Mouse (Mus musculus) forebrain, postnatal 0 days (tissue): ENCODE data around the gene Syn3. TPM values are rescaled to one million over a fixed set of nuclear protein-coding genes. Genes with fewer than 3 reads are reported as not detected.

Experiments
- ATAC-seq: fragments of 200-750 bp; cut with Nextera tagmentation; 2 replicates; pipeline ENCODE4 v1.8.0; 2017; ENCODE audit warnings: mild to moderate bottlenecking, moderate library complexity
- DNase-seq: peaks from one replicate; pipeline ENCODE4 v3.0.0-alpha.2; 2015
- H3K27ac ChIP-seq: fragments of 300-500 bp; sonication (generic); 2 replicates; pipeline ENCODE4 v1.5.1; 2014; ENCODE audit warnings: low read depth, mild to moderate bottlenecking, antibody characterized with exemption, low read length, moderate library complexity, mixed read lengths
- H3K27me3 ChIP-seq: fragments of 300-500 bp; sonication (generic); 2 replicates; pipeline ENCODE4 v1.6.1; 2014; ENCODE audit warnings: mild to moderate bottlenecking, low read length, mixed read lengths; ENCODE audit not compliant: insufficient read depth
- H3K36me3 ChIP-seq: fragments of 300-500 bp; sonication (generic); 2 replicates; pipeline ENCODE4 v1.6.1; 2014; ENCODE audit warnings: mild to moderate bottlenecking, moderate library complexity; ENCODE audit not compliant: insufficient read depth
- H3K4me1 ChIP-seq: fragments of 300-500 bp; sonication (generic); 2 replicates; pipeline ENCODE4 v1.6.1; 2014; ENCODE audit warnings: antibody characterized with exemption; ENCODE audit not compliant: insufficient read depth
- H3K4me2 ChIP-seq: fragments of 300-500 bp; sonication (generic); 2 replicates; pipeline ENCODE4 v1.6.1; 2014; ENCODE audit warnings: low read depth, mild to moderate bottlenecking, moderate library complexity
- H3K4me3 ChIP-seq: fragments of 300-500 bp; sonication (generic); 2 replicates; pipeline ENCODE4 v1.5.1; 2014; ENCODE audit warnings: low read depth, low read length, mixed read lengths
- H3K9ac ChIP-seq: fragments of 300-500 bp; sonication (generic); 2 replicates; pipeline ENCODE4 v1.6.1; 2014; ENCODE audit warnings: mild to moderate bottlenecking
- H3K9me3 ChIP-seq: fragments of 300-500 bp; sonication (generic); 2 replicates; pipeline ENCODE4 v1.6.1; 2016; ENCODE audit warnings: low read length
- CTCF ChIP-seq: sonication (generic); IDR thresholded peaks from 2 replicates; pipeline ENCODE4 v1.5.1; 2016; ENCODE audit warnings: antibody characterized with exemption, control low read depth, low read depth
- WGBS: fragments of 180-500 bp; shearing (Covaris S2); extraction: QIAGEN DNeasy Blood & Tissue Kit; methylation state at CpG from one replicate; pipeline ENCODE4 v1.1.7; 2014; 5-methylcytosine and 5-hydroxymethylcytosine counted together
- polyA plus RNA-seq: library from polyadenylated mRNA; unstranded; fragments of >200 nt; fragmentation: Nextera tagmentation; extraction: Ambion mirVana; gene quantifications from 2 replicates; pipeline ENCODE4 v1.2.1, GENCODE M21; 2015
- total RNA-seq: library from RNA; depleted of rRNA; stranded (reverse); fragments of >200 nt; gene quantifications from 2 replicates; pipeline ENCODE4 v1.2.3, GENCODE M21; 2014

Gene Syn3
- total and polyA plus RNA-seq, 2 experiments from 2014 or later: 16.4 to 47.6 TPM

GRCm38 (mm10) chr10:86480711-86481110 is 18.0 kb downstream of the Syn3 start:
- H3K36me3 ChIP-seq: peaks cover 4% of the 10 kb centered on the region

GRCm38 (mm10) chr10:86479718-86480121 is 19.0 kb downstream of the Syn3 start:
- DNase-seq (no peak), ATAC-seq (no peak)
- H3K4me1 ChIP-seq: no peaks in the 10 kb centered on the region
- no peak overlapping the region for H3K27ac ChIP-seq
- no peaks in the 10 kb centered on the region for H3K9me3 ChIP-seq
- H3K4me2 ChIP-seq: no peak overlapping the region
- WGBS: 43% methylated on average over 4 of the region's 4 CpGs
- peaks cover 4% of the 10 kb centered on the region for H3K36me3 ChIP-seq
- no peak overlapping the region for H3K4me3 ChIP-seq
- no peak for TF ChIP-seq CTCF
- H3K9ac ChIP-seq: no peak overlapping the region
- H3K27me3 ChIP-seq: no peaks in the 10 kb centered on the region

More at GRCm38 (mm10) chr10:86480711-86481110, 18.0 kb downstream of the Syn3 start:
- H3K4me1 ChIP-seq: no peaks in the 10 kb centered on the region
- 88% methylated on average over 6 of the region's 6 CpGs for WGBS
- no peak for ATAC-seq
- no peaks in the 10 kb centered on the region for H3K27me3 ChIP-seq
- no peak overlapping the region for H3K27ac ChIP-seq
- no peak for DNase-seq
- TF ChIP-seq CTCF: no peak
- H3K4me3 ChIP-seq: no peak overlapping the region
- H3K9me3 ChIP-seq: no peaks in the 10 kb centered on the region
- H3K4me2 ChIP-seq: no peak overlapping the region
- no peak overlapping the region for H3K9ac ChIP-seq

- H3K4me1 ChIP-seq: no peaks in the 10 kb centered on the region
- H3K9ac ChIP-seq: no peak overlapping the region
- H3K36me3 ChIP-seq: peaks cover 4% of the 10 kb centered on the region; the same call in 1 of the 2 replicates
- H3K27me3 ChIP-seq: no peaks in the 10 kb centered on the region
- H3K4me2 ChIP-seq: no peak overlapping the region
- ATAC-seq (no peak), DNase-seq (no peak)
- H3K4me3 ChIP-seq: no peak overlapping the region
- no peaks in the 10 kb centered on the region for H3K9me3 ChIP-seq
- H3K27ac ChIP-seq: no peak overlapping the region
- 74% methylated on average over 7 of the region's 7 CpGs for WGBS
- no peak for TF ChIP-seq CTCF
Measured at GRCm38 (mm10) chr10:86476720-86477119, 22.0 kb downstream of the Syn3 start.

- 91% methylated on average over 5 of the region's 5 CpGs for WGBS
Measured at GRCm38 (mm10) chr10:86475270-86475669, 23.4 kb downstream of the Syn3 start.

GRCm38 (mm10) chr10:86474176-86475154 is 24.2 kb downstream of the Syn3 start:
- Histone ChIP-seq H3K9ac (no peak overlapping the region), H3K9me3 (no peaks in the 10 kb centered on the region), H3K36me3 (peaks cover 4% of the 10 kb centered on the region; the same call in 1 of the 2 replicates), H3K4me1 (no peaks in the 10 kb centered on the region), H3K27me3 (no peaks in the 10 kb centered on the region), H3K27ac (no peak overlapping the region), H3K4me2 (no peak overlapping the region), H3K4me3 (no peak overlapping the region)
- TF ChIP-seq CTCF: no peak
- ATAC-seq (no peak), DNase-seq (no peak)
- WGBS: 61% methylated on average over 8 of the region's 8 CpGs

More at GRCm38 (mm10) chr10:86475270-86475669, 23.4 kb downstream of the Syn3 start:
- ATAC-seq (no peak), DNase-seq (no peak)
- peaks cover 4% of the 10 kb centered on the region; the same call in 1 of the 2 replicates for H3K36me3 ChIP-seq
- no peaks in the 10 kb centered on the region for H3K4me1 ChIP-seq
- no peak overlapping the region for H3K4me2 ChIP-seq
- no peak overlapping the region for H3K27ac ChIP-seq
- no peaks in the 10 kb centered on the region for H3K9me3 ChIP-seq
- TF ChIP-seq CTCF: no peak
- H3K4me3 ChIP-seq: no peak overlapping the region
- no peaks in the 10 kb centered on the region for H3K27me3 ChIP-seq
- H3K9ac ChIP-seq: no peak overlapping the region

- DNase-seq: peak; percentile 81
- no peak overlapping the region for H3K4me2 ChIP-seq
- no peaks in the 10 kb centered on the region for H3K4me1 ChIP-seq
- H3K36me3 ChIP-seq: peaks cover 4% of the 10 kb centered on the region; the same call in 1 of the 2 replicates
- peak; percentile 88 for TF ChIP-seq CTCF
- no peak overlapping the region for H3K9ac ChIP-seq
- H3K9me3 ChIP-seq: no peaks in the 10 kb centered on the region
- no peak overlapping the region for H3K27ac ChIP-seq
- no peaks in the 10 kb centered on the region for H3K27me3 ChIP-seq
- no peak for ATAC-seq
- no peak overlapping the region for H3K4me3 ChIP-seq
- 38% methylated on average over 3 of the region's 3 CpGs for WGBS
Measured at GRCm38 (mm10) chr10:86473637-86474154, 25.0 kb downstream of the Syn3 start.
